Mouse (Mus musculus): ENCODE data around the gene Nol3.
A peak's percentile ranks its signal among the peaks of the same experiment; 100 is the strongest.
"Not testable (repeated sequence)": the region's sequence is repeated elsewhere in the genome, so short reads cannot be mapped to it uniquely, and the experiment has no call there.

The Nol3 gene

DNA sequence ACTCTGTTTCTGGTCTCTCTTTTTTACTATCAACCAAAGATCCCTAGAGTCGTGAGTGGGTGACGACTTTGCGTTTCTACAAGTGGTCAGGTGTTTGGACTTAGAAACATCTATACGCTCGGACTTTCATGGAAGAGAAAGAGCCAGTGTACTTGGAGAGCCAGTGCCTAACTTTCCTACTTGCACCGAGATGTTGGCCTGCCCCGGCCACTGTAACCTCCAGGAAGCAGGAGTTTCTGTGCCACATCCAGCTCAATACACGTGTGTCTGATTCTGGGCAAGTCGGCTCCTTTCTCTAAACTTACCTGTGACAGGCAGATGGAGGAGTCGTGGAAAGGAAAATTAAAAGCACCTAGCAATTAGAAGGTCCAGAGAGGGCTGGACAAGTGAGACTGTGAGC, at the start of gene Nol3:
Gene Nol3 (plus strand): TSS at position 301 of the 400 bp plus-strand sequence.
- ATAC-seq (ENCODE audit: low TSS enrichment): no peak

DNA sequence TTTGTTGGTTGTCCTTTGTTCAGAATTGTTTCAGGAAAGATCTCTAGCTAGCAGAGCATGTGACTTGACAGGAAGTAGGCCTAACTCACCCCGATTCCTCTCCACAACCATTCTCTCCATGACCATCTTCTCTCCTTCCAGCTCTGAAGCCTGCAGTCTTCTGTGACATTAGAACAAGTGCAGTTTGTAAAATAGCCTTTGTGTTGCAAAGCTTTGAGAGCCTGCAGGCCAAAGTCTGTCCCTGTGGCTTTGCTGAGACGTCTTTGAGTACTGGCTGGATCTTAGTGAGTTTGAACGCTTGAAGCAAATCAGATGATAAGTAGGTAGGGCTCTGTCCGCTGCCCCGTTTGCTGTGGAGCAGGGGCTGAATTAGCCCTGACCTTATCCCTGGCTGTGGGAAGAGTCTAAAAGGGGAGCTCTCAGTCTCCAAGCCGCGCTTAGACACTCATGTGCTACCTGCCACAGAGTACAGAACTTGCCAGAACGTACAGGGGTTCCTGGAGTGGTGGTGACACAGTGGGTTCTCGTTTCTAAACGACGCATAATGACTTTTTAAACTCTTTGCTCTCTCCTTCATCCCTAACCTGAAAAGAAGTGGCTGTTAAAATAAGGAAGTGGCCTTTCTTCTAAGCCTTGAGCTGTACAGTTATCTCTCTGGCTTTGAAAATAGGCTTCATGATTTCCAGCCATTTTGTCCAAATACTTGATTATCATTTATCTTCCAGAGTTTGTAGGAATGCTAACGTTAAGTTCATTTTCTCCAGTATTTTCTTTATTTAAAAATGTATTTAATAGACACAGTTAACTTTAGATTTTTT, 44.2 kb upstream of the Nol3 start:
- no peak for ATAC-seq (ENCODE audit: low TSS enrichment)

DNA sequence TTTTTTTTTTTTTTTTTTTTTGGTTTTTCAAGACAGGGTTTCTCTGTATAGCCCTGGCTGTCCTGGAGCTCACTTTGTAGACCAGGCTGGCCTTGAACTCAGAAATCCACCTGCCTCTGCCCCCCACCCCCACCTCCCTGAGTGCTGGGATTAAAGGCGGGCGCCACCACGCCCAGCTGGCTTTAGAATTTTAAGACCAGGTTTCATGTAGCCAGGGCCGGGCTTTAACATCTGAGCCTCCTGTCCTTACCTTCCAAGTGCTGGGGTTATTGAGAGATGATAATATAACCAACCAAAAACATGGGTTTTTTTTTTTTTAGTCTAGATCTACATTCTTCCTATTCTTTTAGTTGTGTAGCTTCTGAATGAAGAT, 43.6 kb upstream of the Nol3 start:
- ATAC-seq (ENCODE audit: low TSS enrichment): not testable (repeated sequence)

DNA sequence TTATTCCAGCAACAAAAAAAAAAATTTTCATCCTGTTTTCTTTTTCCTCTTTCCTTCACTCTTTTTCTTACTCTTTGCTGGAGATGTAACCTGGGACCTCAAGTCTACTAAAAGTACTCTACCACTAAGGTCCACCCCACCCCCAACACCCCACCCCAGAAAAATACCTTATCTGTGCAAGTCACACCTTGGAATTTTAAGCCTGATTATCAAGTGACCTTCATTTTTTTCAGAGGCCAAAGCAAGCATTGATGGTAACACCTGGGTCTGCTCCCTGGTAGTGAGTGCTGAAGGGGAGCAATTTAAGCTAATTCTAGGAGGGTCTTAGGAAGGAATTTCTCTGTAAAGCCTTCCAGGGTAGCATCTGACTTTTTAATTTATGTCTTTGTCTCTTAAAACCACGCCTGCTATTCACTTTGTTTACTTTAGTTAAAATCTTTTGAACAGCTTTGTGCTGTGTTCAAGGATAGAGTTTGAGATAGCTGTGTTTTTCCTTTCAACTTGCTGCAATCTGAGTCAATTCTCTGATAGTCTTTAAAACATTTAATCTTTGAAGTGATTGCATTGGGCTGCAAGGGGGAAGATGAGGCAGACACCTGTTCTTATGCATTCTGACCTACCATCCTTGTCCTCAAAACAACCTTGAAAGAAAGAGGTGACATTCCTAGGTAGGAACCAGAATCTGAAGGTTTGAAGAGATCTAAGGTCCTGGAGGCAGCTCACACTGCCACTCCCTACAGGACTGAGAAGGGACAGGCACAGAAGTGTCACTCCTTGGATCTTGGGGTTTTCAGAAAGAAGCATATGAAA, 42.6 kb upstream of the Nol3 start:
- ATAC-seq (ENCODE audit: low TSS enrichment): no peak

DNA sequence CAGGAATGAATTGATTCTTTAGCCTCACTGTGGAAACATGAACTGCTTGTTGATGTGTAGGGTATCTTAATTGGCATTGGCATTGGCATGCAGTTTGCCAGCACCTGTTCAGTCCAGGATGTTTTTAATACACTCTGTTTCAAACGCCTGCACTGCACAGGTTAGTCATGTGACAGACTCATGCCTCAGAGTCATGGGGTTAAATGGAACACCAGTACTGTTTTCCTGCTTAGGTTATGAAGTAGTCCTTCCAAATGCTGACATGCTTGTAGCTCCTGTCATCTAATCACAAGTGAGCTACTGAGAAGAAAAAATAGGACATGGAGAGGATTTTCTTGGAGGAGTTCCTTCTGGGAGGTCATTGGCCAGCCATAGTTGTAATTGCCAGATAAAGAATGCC, 40.7 kb upstream of the Nol3 start:
- ATAC-seq (ENCODE audit: low TSS enrichment): no peak

DNA sequence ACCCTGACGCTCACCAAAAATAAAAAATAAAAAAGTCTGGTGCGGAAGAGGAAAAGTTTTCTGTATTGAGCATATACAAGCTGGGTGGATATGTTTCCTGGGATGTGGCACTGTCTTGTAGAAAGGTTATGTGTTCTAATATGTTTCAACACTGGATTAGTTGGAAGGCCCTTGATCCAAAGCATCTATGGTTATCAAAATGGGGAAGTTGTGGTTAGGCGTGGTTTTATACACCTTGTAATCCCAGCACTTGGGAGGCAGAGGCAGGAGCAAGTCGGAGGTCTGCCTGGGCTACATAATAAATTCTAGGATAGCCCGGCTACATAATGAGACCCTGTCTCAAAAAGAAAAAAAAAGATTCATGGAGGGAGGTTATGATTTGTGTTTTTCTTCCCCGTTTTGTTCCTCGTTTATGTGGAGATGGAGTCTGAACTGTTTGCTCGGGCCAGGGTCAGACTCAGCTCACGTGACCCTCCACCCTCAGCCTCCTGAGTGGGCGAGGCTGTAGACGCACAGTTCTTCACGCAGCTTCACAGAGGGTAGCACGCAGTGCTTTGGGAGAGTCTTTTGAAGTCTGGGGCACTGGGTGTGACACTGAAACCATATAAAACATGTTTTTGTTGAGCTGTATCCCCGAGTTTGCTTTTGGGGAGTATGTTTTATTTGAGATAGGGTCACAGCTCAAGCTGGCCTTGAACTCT, 38.3 kb upstream of the Nol3 start:
- no peak for ATAC-seq (ENCODE audit: low TSS enrichment)

DNA sequence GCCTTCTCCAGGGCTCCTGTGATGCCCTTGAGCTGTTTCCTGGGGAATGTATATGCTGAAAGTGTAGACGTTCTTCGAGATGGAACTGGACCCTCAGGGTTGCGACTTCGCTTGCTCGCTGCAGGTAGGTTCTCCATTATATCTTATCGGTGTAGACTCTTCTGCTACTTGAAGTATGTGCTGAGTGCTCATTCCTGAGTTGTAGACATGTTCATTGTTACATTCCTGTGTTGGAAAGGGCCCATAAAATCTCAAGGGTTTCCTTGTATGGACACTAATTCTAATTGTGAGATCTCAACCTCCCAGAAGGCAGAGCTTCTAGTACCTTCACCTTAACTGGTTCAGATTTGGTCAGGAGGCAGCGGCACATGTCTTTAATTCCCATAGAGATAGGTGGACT, 34.9 kb upstream of the Nol3 start:
- no peak for ATAC-seq (ENCODE audit: low TSS enrichment)

DNA sequence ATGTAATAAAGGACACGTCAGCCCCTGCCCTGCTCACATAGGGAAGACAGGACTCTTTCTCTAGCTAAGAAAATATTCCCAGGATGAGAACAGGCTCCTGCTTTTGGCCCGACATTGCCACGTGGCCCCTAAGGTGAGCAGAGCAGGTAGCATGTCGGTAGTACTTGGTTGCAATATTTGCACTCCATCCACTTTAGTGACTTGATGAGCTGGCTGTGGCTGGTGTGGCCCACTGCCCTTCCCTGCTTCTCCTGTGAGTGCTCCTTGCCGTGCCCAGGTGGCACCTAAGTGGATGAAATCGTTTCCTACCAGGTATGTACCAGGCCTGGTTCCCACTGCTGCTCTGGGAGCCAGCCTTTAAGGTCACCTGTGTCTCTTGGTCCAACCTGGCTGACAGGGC, 24.0 kb upstream of the Nol3 start:
- no peak for ATAC-seq (ENCODE audit: low TSS enrichment)

DNA sequence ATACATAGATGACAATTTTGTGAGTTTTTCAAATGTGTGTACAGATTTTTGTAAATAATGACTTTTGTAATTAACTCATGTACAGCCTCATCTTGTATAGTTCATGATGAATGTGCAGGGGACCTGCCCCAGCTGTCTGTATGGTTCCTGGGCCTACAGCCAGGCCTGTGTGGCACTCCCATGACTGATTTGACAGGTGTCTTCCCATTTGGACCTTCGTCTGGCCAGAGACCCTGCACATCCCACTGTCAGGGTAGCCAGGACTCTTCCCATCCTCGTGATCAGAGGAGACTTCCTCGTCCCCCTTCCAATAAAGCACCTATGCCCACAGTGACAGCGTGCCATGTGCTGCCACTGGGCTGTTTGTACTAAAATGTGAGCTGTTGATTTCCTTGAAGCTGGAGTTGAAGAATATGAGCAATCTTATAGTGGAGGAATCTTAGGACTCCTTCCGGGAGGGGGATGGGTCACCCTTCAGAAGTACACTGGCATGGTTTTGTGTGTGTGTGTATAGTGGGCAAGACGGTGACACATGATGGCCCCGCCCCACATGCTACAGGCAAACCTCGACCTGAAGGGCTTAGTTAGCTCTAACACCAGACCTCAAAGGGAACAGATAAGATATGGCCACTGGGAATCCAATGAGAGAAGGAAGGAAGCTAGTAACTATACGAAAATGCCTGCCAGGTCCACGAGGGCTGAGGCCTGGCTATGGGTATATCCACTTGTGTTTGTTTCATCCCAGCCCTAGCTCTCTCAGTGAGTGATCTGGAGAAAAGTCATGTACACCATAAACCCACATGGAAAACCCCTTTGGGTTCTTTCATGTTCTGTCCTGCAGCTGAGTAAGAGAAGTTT, 23.0 kb upstream of the Nol3 start:
- ATAC-seq (ENCODE audit: low TSS enrichment): no peak

DNA sequence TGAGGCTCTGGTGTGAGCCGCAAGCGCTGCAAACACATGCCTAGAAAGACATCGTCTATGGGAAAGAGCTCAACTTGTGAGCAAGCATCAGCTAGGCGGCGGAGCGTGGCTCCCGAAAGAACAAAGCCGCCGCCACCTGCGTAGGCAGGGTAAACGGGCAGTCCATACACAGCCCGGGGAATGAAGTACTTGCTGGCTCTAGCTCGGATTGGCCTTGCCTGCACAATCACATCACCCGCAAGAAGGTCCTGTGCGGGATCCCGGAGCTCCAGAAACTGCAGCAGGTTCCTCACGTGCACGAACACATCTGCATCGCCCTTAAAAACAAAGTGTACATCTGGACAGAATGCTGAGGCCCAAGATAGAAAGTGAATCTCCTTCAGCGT, 22.2 kb upstream of the Nol3 start:
- ATAC-seq (ENCODE audit: low TSS enrichment): peak; percentile 25

DNA sequence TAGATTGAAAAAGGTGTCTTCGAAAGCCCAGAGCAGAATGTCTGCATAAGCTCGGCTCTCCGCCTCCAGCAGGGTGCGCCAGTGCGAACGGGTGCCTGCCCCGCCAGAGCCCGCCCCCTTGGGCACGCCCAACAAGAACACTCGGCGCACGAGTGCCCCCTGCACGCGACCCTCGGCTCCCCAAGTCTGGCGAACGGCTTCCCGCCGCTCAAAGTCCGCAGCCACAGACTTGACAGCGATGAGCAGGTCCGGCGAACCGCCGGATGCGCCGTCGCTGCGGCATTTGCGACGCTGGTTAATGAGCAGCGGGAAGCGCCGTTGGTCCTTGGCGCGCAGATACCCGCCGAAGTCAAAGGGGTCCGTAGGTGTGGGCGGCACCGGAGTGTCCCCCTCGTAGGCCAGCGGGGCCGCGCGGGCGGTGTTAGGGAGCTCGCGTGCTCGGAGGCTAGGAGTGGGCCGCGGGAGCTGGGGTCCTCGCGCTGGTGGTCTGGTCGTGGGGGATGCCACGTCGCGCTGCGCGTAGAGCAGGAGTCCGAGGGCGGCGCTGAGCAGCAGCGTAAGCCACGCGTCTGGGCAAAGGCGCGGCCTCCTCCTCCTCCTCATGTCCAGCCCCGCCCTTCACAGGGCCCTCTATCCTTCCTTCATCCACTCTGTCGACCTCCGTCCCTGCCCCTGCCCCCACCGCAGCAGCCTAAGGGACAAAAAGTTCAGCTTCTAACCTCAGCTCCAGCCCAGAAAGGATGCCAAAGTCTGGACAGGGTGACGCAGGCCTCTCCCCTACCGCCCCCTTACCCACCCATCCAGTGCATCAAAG, 21.6 kb upstream of the Nol3 start:
- peak; percentile 81 for ATAC-seq (ENCODE audit: low TSS enrichment)

DNA sequence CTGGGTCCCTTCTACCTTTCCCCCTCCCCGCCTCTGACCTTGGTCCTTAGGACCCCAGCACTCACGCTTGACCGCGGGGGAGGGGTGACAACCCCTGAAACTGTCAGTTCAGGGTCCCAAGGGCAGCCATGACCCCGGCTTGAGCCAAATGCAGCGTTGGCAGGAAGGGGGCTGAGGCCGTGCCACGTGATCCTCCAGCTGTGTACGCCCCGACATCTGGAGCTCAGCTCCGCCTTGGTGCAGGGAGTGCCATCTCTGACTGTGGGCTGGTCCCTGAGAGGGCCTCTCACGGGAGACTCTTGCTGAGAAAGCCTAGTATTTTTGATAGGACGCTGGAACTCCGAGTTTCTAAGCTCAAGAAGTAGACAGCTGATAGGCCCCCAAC, 21.0 kb upstream of the Nol3 start, which contains the start of gene B3gnt9:
Gene B3gnt9 (minus strand): TSS at position 188 of the 385 bp plus-strand sequence.
- peak; percentile 7; the same call in 1 of the 2 replicates for ATAC-seq (ENCODE audit: low TSS enrichment)

DNA sequence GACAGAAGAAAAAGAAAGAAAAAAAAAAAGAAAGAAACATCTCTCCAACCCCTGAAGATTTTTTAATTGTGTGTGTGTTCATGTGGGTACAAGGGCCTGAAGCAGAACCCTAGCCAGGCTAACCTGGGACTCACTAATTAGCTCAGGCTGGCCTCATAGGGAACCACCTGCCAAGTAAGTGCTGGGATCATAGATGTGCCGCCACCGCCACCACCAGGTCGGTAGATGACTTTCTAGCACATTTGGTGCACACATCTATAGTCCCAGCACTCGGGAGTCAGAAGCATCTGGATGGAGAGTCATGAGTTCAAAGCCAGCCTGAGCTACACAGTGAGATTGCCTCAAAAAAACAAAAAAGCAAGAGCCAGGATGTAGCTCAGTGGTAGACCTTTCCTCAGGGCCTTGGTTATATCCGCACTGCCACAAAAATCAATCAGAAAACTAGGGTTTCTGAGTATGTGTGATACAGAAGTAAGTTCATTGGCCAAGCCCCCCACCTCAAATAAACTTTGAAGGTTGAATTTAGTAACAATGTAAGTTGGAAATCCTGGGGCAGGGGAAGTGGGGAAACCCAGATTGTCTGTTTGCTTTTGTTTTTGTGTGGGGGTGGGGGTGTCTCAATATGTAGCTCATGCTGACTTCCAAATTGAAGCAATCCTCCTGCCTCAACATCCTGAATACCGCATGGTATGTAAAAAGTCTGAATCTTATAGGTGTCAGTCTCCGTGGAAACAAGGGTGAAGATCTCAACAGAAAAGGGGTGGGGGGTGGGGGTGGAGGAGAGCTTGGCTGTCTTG, 18.4 kb upstream of the Nol3 start:
- ATAC-seq (ENCODE audit: low TSS enrichment): no peak

DNA sequence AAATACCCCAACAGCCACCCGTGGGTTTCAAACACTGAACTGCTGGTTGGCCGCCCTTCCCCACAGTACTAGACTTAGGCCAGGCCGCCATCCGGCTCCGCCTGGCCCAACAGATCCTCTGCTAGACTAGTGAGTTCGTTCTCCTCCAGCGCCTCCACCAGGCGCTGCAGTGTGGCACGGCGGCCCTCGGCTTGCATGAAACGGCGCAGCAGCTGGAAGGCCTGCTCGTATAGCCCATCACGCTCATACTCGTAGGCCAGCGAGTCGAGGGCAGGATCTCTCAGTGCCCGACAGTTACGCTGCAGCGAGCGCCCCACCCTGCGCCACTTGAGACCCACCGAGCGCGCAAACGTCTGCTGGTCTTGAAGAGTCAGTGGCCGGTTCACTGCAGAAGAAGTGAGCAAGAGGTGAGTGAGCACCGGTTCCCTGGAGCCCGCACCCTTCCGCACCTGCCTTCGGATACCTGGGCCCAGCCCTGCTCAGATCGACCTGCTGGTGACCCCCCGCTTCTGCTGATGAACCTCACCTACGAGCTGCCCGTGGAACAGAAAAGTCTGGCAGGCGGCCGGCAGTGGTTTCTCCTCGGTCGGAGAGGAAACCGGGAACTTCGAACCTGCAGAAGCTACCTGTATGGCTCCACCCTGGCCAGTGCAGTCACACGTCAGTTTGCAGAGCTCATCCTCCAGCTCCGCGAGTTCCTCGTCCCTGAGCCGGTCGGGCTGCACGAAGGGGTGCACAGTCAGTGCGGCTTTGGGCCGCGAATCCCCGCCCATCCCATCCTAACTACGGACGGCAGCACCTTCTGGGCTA, 16.8 kb upstream of the Nol3 start:
- ATAC-seq (ENCODE audit: low TSS enrichment): peak; percentile 39

DNA sequence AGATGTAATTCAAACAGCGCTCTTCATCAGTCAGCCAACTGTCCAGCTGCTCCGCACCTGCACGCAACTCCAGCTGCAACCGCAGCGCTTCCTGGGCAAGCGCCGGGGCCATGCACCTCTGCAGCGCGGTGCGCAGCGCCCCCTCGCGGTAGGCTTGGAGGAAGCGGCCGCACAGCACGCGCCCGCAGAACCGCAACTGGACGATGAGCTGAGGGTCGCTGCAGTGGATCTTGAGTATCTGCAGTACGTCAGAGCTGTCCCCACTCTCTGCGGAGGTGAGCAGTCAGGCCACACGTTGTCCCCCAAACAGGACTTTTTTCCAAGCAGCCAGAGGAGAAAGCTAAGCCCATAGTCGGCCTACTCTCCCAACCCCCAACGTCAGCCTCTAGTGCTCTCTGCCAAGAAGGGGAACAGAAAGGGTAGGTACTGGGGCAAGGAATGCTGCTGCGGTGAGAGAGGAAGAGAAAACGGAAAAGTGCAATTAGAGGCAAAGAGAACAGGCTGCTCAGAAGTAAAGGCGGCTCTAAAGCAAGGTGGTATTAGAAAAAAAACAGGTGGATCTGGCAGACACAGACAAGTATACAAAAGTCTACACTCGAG, 16.1 kb upstream of the Nol3 start:
- ATAC-seq (ENCODE audit: low TSS enrichment): peak; percentile 48

DNA sequence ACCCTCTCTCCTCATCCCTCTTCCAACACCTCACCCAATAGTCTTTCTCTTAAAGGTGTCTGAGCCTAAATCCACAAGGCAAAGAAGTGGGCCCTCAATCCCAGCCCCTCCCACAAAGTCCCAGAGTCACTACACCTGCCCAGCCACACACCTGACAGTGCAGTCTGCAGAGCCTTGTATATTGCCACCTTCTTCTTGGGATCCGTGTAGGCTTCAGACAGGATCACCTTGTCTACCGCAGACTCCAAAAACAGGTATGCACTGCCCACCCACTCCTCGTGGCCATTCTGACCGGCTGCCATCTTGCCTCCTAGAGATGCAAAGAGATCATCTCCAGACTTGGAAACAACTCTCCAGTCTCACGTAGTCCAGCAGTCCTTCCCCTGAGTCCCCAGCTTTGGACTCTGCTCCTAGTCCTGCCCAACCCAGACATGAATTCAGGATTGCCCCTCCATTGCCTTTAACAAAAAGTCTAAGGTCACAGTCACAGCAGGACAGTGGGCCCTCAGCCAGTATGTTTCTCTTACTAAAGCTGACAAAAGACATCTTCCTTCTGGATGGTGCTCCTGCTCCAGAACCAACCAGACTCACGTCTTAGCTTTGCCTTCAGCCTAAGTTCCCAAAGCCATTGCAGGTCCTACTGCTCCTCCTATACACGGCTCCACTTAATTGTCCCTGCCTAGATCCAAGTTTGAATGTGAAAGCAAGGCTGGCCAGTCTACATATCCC, 15.4 kb upstream of the Nol3 start:
- no peak for ATAC-seq (ENCODE audit: low TSS enrichment)

DNA sequence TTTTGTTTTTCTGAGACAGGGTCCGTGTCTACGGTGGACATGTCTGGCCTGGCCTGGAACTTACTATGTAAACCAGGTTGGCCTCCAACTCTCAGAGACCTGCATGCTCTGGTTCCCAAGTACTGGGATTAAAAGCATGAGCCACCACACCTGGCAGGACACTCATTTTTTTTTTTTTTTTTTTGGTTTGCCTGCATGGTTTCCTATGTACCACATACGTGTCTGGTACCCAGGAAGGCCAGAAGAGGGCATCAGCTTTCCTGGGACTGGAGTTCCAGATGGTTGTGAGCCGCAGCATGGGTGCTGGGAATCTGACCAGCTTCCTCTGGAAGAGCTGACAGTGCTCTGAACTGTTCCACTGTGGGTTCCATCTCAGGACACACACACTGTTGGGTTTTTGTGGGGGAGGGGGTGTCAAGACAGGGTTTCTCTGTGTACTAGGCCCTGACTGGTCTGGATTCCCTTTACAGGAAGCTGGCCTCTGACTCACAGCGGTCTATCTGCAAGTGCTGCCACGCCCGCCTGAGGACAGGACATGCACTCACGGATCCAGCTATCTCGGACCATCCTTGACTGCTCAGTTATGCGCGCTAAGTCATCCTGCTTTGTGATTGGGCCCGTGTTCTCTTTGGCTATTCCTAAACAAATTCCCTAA, 14.5 kb upstream of the Nol3 start:
- no peak for ATAC-seq (ENCODE audit: low TSS enrichment)
